Mouse (Mus musculus) myocyte (in vitro differentiated cells): ENCODE data around the gene Pam.

Source experiments
- CEBPB ChIP-seq: IDR thresholded peaks from 2 replicates; pipeline ENCODE4 v1.6.1; 2011; ENCODE audit warnings: mild to moderate bottlenecking, moderate library complexity; ENCODE audit not compliant: poor library complexity, insufficient read depth, severe bottlenecking
- E2F4 ChIP-seq: IDR thresholded peaks from one replicate; pipeline ENCODE4 v1.6.1; 2011; ENCODE audit warnings: mild to moderate bottlenecking, control low read depth, moderate library complexity; ENCODE audit not compliant: insufficient read depth
- MAX ChIP-seq: IDR thresholded peaks from one replicate; pipeline ENCODE4 v1.6.1; 2011; ENCODE audit warnings: low read depth, mild to moderate bottlenecking, control low read depth
- POLR2A ChIP-seq: IDR thresholded peaks from one replicate; pipeline ENCODE4 v1.6.1; 2011; ENCODE audit warnings: low read depth, mild to moderate bottlenecking, control low read depth, moderate library complexity; ENCODE audit not compliant: insufficient read length
- POLR2AphosphoS2 ChIP-seq: IDR thresholded peaks from one replicate; pipeline ENCODE4 v1.6.1; 2011; ENCODE audit warnings: low read depth, control low read depth; ENCODE audit not compliant: insufficient read length
- TCF12 ChIP-seq: IDR thresholded peaks from one replicate; pipeline ENCODE4 v1.6.1; 2011; ENCODE audit warnings: mild to moderate bottlenecking, control low read depth; ENCODE audit not compliant: poor library complexity, insufficient read depth, severe bottlenecking
- USF1 ChIP-seq: IDR thresholded peaks from one replicate; pipeline ENCODE4 v1.6.1; 2011; ENCODE audit warnings: low read depth, mild to moderate bottlenecking, control low read depth, moderate library complexity

DNA sequence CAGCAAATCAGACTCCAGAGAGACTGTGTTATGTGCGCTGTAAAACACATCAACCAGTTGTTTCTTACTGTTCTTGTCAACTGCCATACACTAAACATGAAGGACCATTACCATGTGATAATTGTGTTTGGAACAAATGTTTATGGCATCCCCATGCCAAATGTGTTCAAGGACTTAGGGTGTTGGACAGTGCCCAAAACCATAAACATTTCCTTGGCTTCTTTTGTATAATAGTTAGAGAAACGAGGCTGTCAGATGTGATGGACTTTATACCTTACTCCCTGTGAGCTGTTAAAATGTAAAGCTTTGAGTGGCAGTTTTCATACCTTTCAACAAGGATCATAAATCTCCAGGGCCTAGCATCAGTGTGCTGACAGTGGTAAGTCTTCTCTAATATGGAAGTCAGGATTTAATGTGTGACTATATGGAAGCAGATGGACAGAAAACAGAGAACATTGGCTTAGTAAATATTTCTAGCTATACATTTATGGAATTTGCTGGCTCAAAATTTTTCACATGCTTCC is 169.4 kb downstream of the Pam start:
- TF ChIP-seq POLR2A (no peak), MAX (no peak), POLR2AphosphoS2 (no peak), CEBPB (no peak), E2F4 (no peak), USF1 (no peak), TCF12 (no peak)
